Mouse (Mus musculus) heart, embryonic 15.5 days (tissue): Measurements from ENCODE around the gene Clcn2. TPM values are rescaled to one million over a fixed set of nuclear protein-coding genes. Genes with fewer than 3 reads are reported as not detected.
A peak's percentile ranks its signal among the peaks of the same experiment; 100 is the strongest.

Source experiments
- ATAC-seq: fragments of 200-750 bp; cut with Nextera tagmentation; replicated peaks from 2 replicates; pipeline ENCODE4 v1.8.0; 2017; ENCODE audit warnings: low read depth, moderate TSS enrichment; ENCODE audit not compliant: insufficient number of reproducible peaks, insufficient read depth, low FRiP score
- H3K27ac ChIP-seq: fragments of 300-500 bp; sonication (generic); 2 replicates; pipeline ENCODE4 v1.5.1; 2015; ENCODE audit warnings: mild to moderate bottlenecking, inconsistent platforms
- H3K27me3 ChIP-seq: fragments of 300-500 bp; sonication (generic); 2 replicates; pipeline ENCODE4 v1.6.1; 2015; ENCODE audit warnings: inconsistent platforms
- H3K36me3 ChIP-seq: fragments of 300-500 bp; sonication (generic); 2 replicates; pipeline ENCODE4 v1.6.1; 2015; ENCODE audit warnings: mild to moderate bottlenecking, inconsistent platforms
- H3K4me1 ChIP-seq: fragments of 300-500 bp; sonication (generic); replicated peaks from 2 replicates; pipeline ENCODE4 v1.6.1; 2015; ENCODE audit warnings: inconsistent platforms
- H3K4me2 ChIP-seq: fragments of 300-500 bp; sonication (generic); 2 replicates; pipeline ENCODE4 v1.6.1; 2015; ENCODE audit warnings: inconsistent platforms, mild to moderate bottlenecking, moderate library complexity
- H3K4me3 ChIP-seq: fragments of 300-500 bp; sonication (generic); 2 replicates; pipeline ENCODE4 v1.5.1; 2015; ENCODE audit warnings: mild to moderate bottlenecking, inconsistent platforms
- H3K9ac ChIP-seq: fragments of 300-500 bp; sonication (generic); 2 replicates; pipeline ENCODE4 v1.6.1; 2015; ENCODE audit warnings: mild to moderate bottlenecking, inconsistent platforms
- H3K9me3 ChIP-seq: fragments of 300-500 bp; sonication (generic); replicated peaks from 2 replicates; pipeline ENCODE4 v1.6.1; 2016; ENCODE audit warnings: inconsistent platforms
- WGBS: fragments of 180-500 bp; shearing (Covaris S2); methylation state at CpG from one replicate; pipeline ENCODE4 v1.1.7; 2015; ENCODE audit warnings: mixed read lengths; 5-methylcytosine and 5-hydroxymethylcytosine counted together
- polyA plus RNA-seq: library from polyadenylated mRNA; unstranded; fragments of >200 nt; fragmentation: Nextera tagmentation; extraction: Ambion mirVana; gene quantifications from 2 replicates; pipeline ENCODE4 v1.2.1, GENCODE M21; 2015

Gene Clcn2
- 3.8 and 6.5 TPM in 2 replicates for polyA plus RNA-seq

- H3K4me1 ChIP-seq: peaks cover 33% of the 10 kb centered on the region
- peak within 1 kb of the TSS; percentile 93 for H3K27ac ChIP-seq
- H3K27me3 ChIP-seq: no peaks in the 10 kb centered on the region
- ATAC-seq: peak; percentile 83
- peak within 1 kb of the TSS; percentile 83 for H3K9ac ChIP-seq
- H3K4me3 ChIP-seq: peak within 1 kb of the TSS; percentile 88
- WGBS: under 1% methylated on average over 62 of the region's 62 CpGs
- H3K4me2 ChIP-seq: peak within 1 kb of the TSS; percentile 97
- H3K36me3 ChIP-seq: peaks cover 9% of the 10 kb centered on the region; the same call in 1 of the 2 replicates
- H3K9me3 ChIP-seq: no peaks in the 10 kb centered on the region
Measured at GRCm38 (mm10) chr16:20717181-20717977, at the start of gene Clcn2, which contains the start of gene Polr2h. Gene Clcn2 (minus strand): TSS chr16:20717746. Gene Polr2h (plus strand): TSS chr16:20717665.

- no peak overlapping the region for H3K9ac ChIP-seq
- no peak overlapping the region for H3K4me2 ChIP-seq
- no peaks in the 10 kb centered on the region for H3K9me3 ChIP-seq
- H3K4me1 ChIP-seq: no peaks in the 10 kb centered on the region
- H3K4me3 ChIP-seq: no peak overlapping the region
- ATAC-seq: no peak
- 40% methylated on average over 9 of the region's 9 CpGs for WGBS
- no peak overlapping the region for H3K27ac ChIP-seq
- H3K36me3 ChIP-seq: no peaks in the 10 kb centered on the region
- no peaks in the 10 kb centered on the region for H3K27me3 ChIP-seq
Measured at GRCm38 (mm10) chr16:20765244-20765643, 47.7 kb upstream of the Clcn2 start.

- Histone ChIP-seq H3K27me3 (no peaks in the 10 kb centered on the region), H3K9ac (no peak overlapping the region), H3K36me3 (no peaks in the 10 kb centered on the region), H3K4me3 (no peak overlapping the region), H3K4me2 (no peak overlapping the region), H3K4me1 (no peaks in the 10 kb centered on the region), H3K9me3 (no peaks in the 10 kb centered on the region), H3K27ac (no peak overlapping the region)
- WGBS: 11% methylated on average over 3 of the region's 3 CpGs
- ATAC-seq: no peak
Measured at GRCm38 (mm10) chr16:20761681-20762080, 44.1 kb upstream of the Clcn2 start.

GRCm38 (mm10) chr16:20757385-20757784, 39.8 kb upstream of the Clcn2 start:
- no peaks in the 10 kb centered on the region for H3K9me3 ChIP-seq
- no peak for ATAC-seq
- H3K4me1 ChIP-seq: no peaks in the 10 kb centered on the region
- 55% methylated on average over 1 of the region's 1 CpGs for WGBS
- no peaks in the 10 kb centered on the region for H3K36me3 ChIP-seq
- H3K9ac ChIP-seq: no peak overlapping the region
- no peak overlapping the region for H3K27ac ChIP-seq
- no peak overlapping the region for H3K4me2 ChIP-seq
- H3K27me3 ChIP-seq: no peaks in the 10 kb centered on the region
- no peak overlapping the region for H3K4me3 ChIP-seq

GRCm38 (mm10) chr16:20756052-20756451, 38.5 kb upstream of the Clcn2 start:
- Histone ChIP-seq H3K36me3 (no peaks in the 10 kb centered on the region), H3K4me2 (no peak overlapping the region), H3K27ac (no peak overlapping the region), H3K9ac (no peak overlapping the region), H3K4me3 (no peak overlapping the region), H3K9me3 (no peaks in the 10 kb centered on the region), H3K27me3 (no peaks in the 10 kb centered on the region), H3K4me1 (no peaks in the 10 kb centered on the region)
- ATAC-seq: no peak
- WGBS: 88% methylated on average over 5 of the region's 5 CpGs

- no peak overlapping the region for H3K4me3 ChIP-seq
- ATAC-seq: no peak
- no peak overlapping the region for H3K27ac ChIP-seq
- no peaks in the 10 kb centered on the region for H3K4me1 ChIP-seq
- H3K27me3 ChIP-seq: 0 out of 2 replicates have a peak, but pooled peaks cover 4% of the 10 kb centered on the region
- no peak overlapping the region for H3K9ac ChIP-seq
- H3K9me3 ChIP-seq: no peaks in the 10 kb centered on the region
- H3K36me3 ChIP-seq: no peaks in the 10 kb centered on the region
- WGBS: 43% methylated on average over 8 of the region's 8 CpGs
- no peak overlapping the region for H3K4me2 ChIP-seq
Measured at GRCm38 (mm10) chr16:20750518-20750917, 33.0 kb upstream of the Clcn2 start.

GRCm38 (mm10) chr16:20746641-20747040, 29.1 kb upstream of the Clcn2 start:
- H3K36me3 ChIP-seq: no peaks in the 10 kb centered on the region
- H3K27me3 ChIP-seq: 0 out of 2 replicates have a peak, but pooled peaks cover 4% of the 10 kb centered on the region
- no peak overlapping the region for H3K4me2 ChIP-seq
- no peak overlapping the region for H3K4me3 ChIP-seq
- no peak overlapping the region for H3K9ac ChIP-seq
- H3K9me3 ChIP-seq: no peaks in the 10 kb centered on the region
- no peak for ATAC-seq
- WGBS: 64% methylated on average over 6 of the region's 6 CpGs
- no peak overlapping the region for H3K27ac ChIP-seq
- H3K4me1 ChIP-seq: no peaks in the 10 kb centered on the region

- no peaks in the 10 kb centered on the region for H3K4me1 ChIP-seq
- WGBS: 91% methylated on average over 9 of the region's 9 CpGs
- no peak for ATAC-seq
- H3K4me3 ChIP-seq: no peak overlapping the region
- H3K27ac ChIP-seq: no peak overlapping the region
- no peak overlapping the region for H3K4me2 ChIP-seq
- peaks cover 21% of the 10 kb centered on the region for H3K27me3 ChIP-seq
- H3K9ac ChIP-seq: no peak overlapping the region
- H3K36me3 ChIP-seq: no peaks in the 10 kb centered on the region
- no peaks in the 10 kb centered on the region for H3K9me3 ChIP-seq
Measured at GRCm38 (mm10) chr16:20739845-20740244, 22.3 kb upstream of the Clcn2 start.

- no peaks in the 10 kb centered on the region for H3K36me3 ChIP-seq
Measured at GRCm38 (mm10) chr16:20736823-20737222, 19.3 kb upstream of the Clcn2 start.

GRCm38 (mm10) chr16:20736168-20736567, 18.6 kb upstream of the Clcn2 start:
- Histone ChIP-seq H3K4me3 (no peak overlapping the region), H3K27ac (no peak overlapping the region), H3K9ac (no peak overlapping the region), H3K36me3 (no peaks in the 10 kb centered on the region), H3K27me3 (peaks cover 52% of the 10 kb centered on the region), H3K9me3 (no peaks in the 10 kb centered on the region), H3K4me1 (peaks cover 25% of the 10 kb centered on the region), H3K4me2 (no peak overlapping the region)
- ATAC-seq: no peak
- WGBS: 87% methylated on average over 7 of the region's 7 CpGs

More at GRCm38 (mm10) chr16:20736823-20737222, 19.3 kb upstream of the Clcn2 start:
- Histone ChIP-seq H3K4me3 (no peak overlapping the region), H3K9ac (no peak overlapping the region), H3K9me3 (no peaks in the 10 kb centered on the region), H3K27ac (no peak overlapping the region), H3K4me1 (peaks cover 25% of the 10 kb centered on the region), H3K27me3 (peaks cover 46% of the 10 kb centered on the region), H3K4me2 (no peak overlapping the region)
- 76% methylated on average over 5 of the region's 5 CpGs for WGBS
- ATAC-seq: no peak

GRCm38 (mm10) chr16:20735651-20736050, 18.1 kb upstream of the Clcn2 start:
- ATAC-seq: no peak
- Histone ChIP-seq H3K4me1 (peaks cover 25% of the 10 kb centered on the region), H3K27me3 (peaks cover 55% of the 10 kb centered on the region), H3K4me3 (no peak overlapping the region), H3K27ac (no peak overlapping the region), H3K9me3 (no peaks in the 10 kb centered on the region), H3K4me2 (no peak overlapping the region), H3K9ac (no peak overlapping the region), H3K36me3 (no peaks in the 10 kb centered on the region)
- WGBS: 73% methylated on average over 5 of the region's 5 CpGs
